Mouse (Mus musculus) liver, embryonic 14.5 days (tissue): ENCODE data around the gene Fam168b. TPM values are rescaled to one million over a fixed set of nuclear protein-coding genes. Genes with fewer than 3 reads are reported as not detected.

Source experiments
- ATAC-seq: fragments of 200-750 bp; cut with Nextera tagmentation; 2 replicates; pipeline ENCODE4 v1.8.0; 2017; ENCODE audit warnings: moderate number of reproducible peaks, mild to moderate bottlenecking, moderate library complexity; ENCODE audit not compliant: insufficient read depth
- DNase-seq, 3 experiments: peaks; one replicate each; pipeline ENCODE4 v3.0.0-alpha.2; 2012 to 2013; ENCODE audit warnings: low read depth in 3 of 3, low spot score in 3 of 3
- H3K27ac ChIP-seq: fragments of 300-500 bp; sonication (generic); 2 replicates; pipeline ENCODE4 v1.5.1; 2014; ENCODE audit warnings: moderate library complexity, mild to moderate bottlenecking, control low read depth, inconsistent platforms
- H3K27me3 ChIP-seq: fragments of 300-500 bp; sonication (generic); 2 replicates; pipeline ENCODE4 v1.6.1; 2014; ENCODE audit warnings: mild to moderate bottlenecking, low read length, moderate library complexity; ENCODE audit not compliant: control insufficient read depth, insufficient read depth
- H3K36me3 ChIP-seq: fragments of 300-500 bp; sonication (generic); replicated peaks from 2 replicates; pipeline ENCODE4 v1.6.1; 2014; ENCODE audit warnings: low read depth; ENCODE audit not compliant: control insufficient read depth, insufficient read depth
- H3K4me1 ChIP-seq, 2 experiments: fragments of 200-500 bp in 1 of 2; fragments of 300-500 bp in 1 of 2; sonication (generic) in 1 of 2; replicated peaks; 2 replicates each; pipeline ENCODE4 v1.6.1; 2012 to 2014; ENCODE audit warnings: antibody characterized with exemption in 1 of 2, inconsistent platforms in 1 of 2, low read length in 1 of 2; ENCODE audit not compliant: control insufficient read depth in 2 of 2, insufficient read depth in 2 of 2
- H3K4me2 ChIP-seq: fragments of 300-500 bp; sonication (generic); 2 replicates; pipeline ENCODE4 v1.6.1; 2014; ENCODE audit warnings: low read depth, mild to moderate bottlenecking, control low read depth, moderate library complexity
- H3K4me3 ChIP-seq, 2 experiments: fragments of 200-500 bp in 1 of 2; fragments of 300-500 bp in 1 of 2; sonication (generic) in 1 of 2; 2 replicates each; pipeline ENCODE4 v1.5.1; 2012 to 2014; ENCODE audit warnings: low read depth in 2 of 2, low read length in 2 of 2, mild to moderate bottlenecking in 2 of 2, control low read depth in 1 of 2, inconsistent platforms in 1 of 2, moderate library complexity in 1 of 2; ENCODE audit not compliant: insufficient read depth in 1 of 2
- H3K9ac ChIP-seq: fragments of 300-500 bp; sonication (generic); replicated peaks from 2 replicates; pipeline ENCODE4 v1.6.1; 2014; ENCODE audit warnings: mild to moderate bottlenecking, control low read depth, moderate library complexity
- H3K9me3 ChIP-seq: fragments of 300-500 bp; sonication (generic); 2 replicates; pipeline ENCODE4 v1.6.1; 2016; ENCODE audit warnings: low read length, mixed read lengths; ENCODE audit not compliant: control insufficient read depth
- CTCF ChIP-seq: IDR thresholded peaks from 2 replicates; pipeline ENCODE4 v1.5.1; 2016; ENCODE audit warnings: antibody characterized with exemption, low read depth, control low read depth
- EP300 ChIP-seq: IDR thresholded peaks from 2 replicates; pipeline ENCODE4 v1.6.1; 2016; ENCODE audit warnings: antibody characterized with exemption, low read depth
- WGBS: fragments of 180-500 bp; shearing (Covaris S2); extraction: QIAGEN DNeasy Blood & Tissue Kit; methylation state at CpG from one replicate; pipeline ENCODE4 v1.1.7; 2014; ENCODE audit not compliant: insufficient replicate concordance; 5-methylcytosine and 5-hydroxymethylcytosine counted together
- polyA plus RNA-seq, 2 experiments: library from polyadenylated mRNA; depleted of rRNA in 1 of 2; stranded (reverse) in 1 of 2; unstranded in 1 of 2; fragments of >200 nt; fragmentation: Nextera tagmentation in 1 of 2; extraction: Ambion mirVana in 1 of 2; gene quantifications; 2 replicates each; pipeline versions ENCODE4 v1.2.1 to v1.2.3; 2012 to 2014

Fam168b gene
- polyA plus RNA-seq, 2 experiments, result 11.0 to 22.9 TPM

GRCm38 (mm10) chr1:34847070-34847469 lies 4.2 kb upstream of the Fam168b start:
- 65% methylated on average over 3 of the region's 3 CpGs for WGBS
- TF ChIP-seq EP300 (no peak), CTCF (no peak)
- Histone ChIP-seq H3K27me3 (no peaks in the 10 kb centered on the region), H3K9me3 (no peaks in the 10 kb centered on the region), H3K4me3 (no peak overlapping the region), H3K4me1 (peaks cover 0 to 11% of the 10 kb centered on the region in 2 experiments; a peak in 2 of 4 replicates), H3K27ac (no peak overlapping the region), H3K4me2 (no peak overlapping the region), H3K9ac (no peak overlapping the region), H3K36me3 (no peaks in the 10 kb centered on the region)
- no peak for ATAC-seq
- no peak for DNase-seq

- DNase-seq (peak; percentile 23 to 37 (median 31)), ATAC-seq (peak; percentile 89)
- Histone ChIP-seq H3K27ac (peak overlapping the region; percentile 32), H3K9ac (peak overlapping the region; percentile 86), H3K27me3 (no peaks in the 10 kb centered on the region), H3K4me3 (peak overlapping the region; percentile 90 to 95), H3K4me2 (peak overlapping the region; percentile 88), H3K4me1 (peaks cover 9 to 30% of the 10 kb centered on the region in 2 experiments), H3K9me3 (no peaks in the 10 kb centered on the region), H3K36me3 (no peaks in the 10 kb centered on the region)
- TF ChIP-seq CTCF, result no peak
- no peak for TF ChIP-seq EP300
- WGBS, result under 1% methylated on average over 50 of the region's 51 CpGs
Measured at GRCm38 (mm10) chr1:34842389-34842861, 440 bp downstream of the Fam168b start.

DNA sequence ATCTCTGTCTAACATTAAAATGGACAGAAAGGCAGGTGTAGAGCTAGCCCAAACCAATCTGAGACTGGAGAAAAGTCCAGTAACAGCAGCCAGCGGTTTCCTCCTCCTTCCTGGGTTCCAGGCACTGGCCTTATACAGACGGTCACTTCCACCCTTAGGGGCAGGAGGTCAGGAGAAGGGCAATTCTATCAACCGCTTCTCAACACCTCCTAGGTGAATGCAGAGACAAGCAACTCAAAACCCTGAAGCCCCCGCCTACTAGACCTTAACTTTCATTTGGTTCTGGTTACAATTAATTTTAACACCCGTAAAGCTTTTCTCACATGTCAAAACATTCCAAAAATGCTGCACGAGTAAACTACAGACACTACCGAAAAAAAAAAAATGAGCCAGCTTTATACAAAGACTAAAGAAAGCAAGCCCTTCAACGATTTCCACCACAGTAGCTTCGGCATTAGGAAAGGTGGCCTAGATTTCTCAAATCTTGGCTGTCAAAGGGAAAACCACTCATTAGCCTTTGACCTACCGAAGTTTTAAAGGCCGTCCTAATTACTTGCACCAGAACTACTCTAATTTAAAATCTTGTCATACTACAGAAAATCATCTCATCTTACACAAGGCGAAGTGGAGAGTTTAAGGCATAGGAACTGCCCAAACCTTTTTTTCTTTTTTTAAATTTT lies 1.0 kb downstream of the Fam168b start:
- TF ChIP-seq EP300, result no peak
- no peak for TF ChIP-seq CTCF
- H3K4me2 ChIP-seq, result peak overlapping the region; percentile 88
- WGBS, result 2% methylated on average over 12 of the region's 12 CpGs
- DNase-seq (no peak), ATAC-seq (no peak)
- H3K4me1 ChIP-seq, result peaks cover 9 to 30% of the 10 kb centered on the region in 2 experiments
- H3K9ac ChIP-seq, result peak overlapping the region; percentile 86
- H3K27me3 ChIP-seq, result no peaks in the 10 kb centered on the region
- H3K36me3 ChIP-seq, result no peaks in the 10 kb centered on the region
- H3K9me3 ChIP-seq, result no peaks in the 10 kb centered on the region
- H3K27ac ChIP-seq, result no peak overlapping the region
- H3K4me3 ChIP-seq, result peak overlapping the region; percentile 90 to 95

GRCm38 (mm10) chr1:34839241-34839640 lies 3.6 kb downstream of the Fam168b start:
- Histone ChIP-seq H3K4me1 (peaks cover 9 to 30% of the 10 kb centered on the region in 2 experiments), H3K4me3 (no peak overlapping the region), H3K27ac (no peak overlapping the region), H3K4me2 (no peak overlapping the region), H3K36me3 (peaks cover 15% of the 10 kb centered on the region), H3K27me3 (no peaks in the 10 kb centered on the region), H3K9me3 (no peaks in the 10 kb centered on the region), H3K9ac (no peak overlapping the region)
- ATAC-seq (no peak), DNase-seq (no peak)
- TF ChIP-seq EP300 (no peak), CTCF (no peak)
- 23% methylated on average over 12 of the region's 12 CpGs for WGBS

- TF ChIP-seq CTCF (no peak), EP300 (no peak)
- Histone ChIP-seq H3K36me3 (peaks cover 15% of the 10 kb centered on the region), H3K4me2 (no peak overlapping the region), H3K4me1 (peaks cover 9 to 25% of the 10 kb centered on the region in 2 experiments), H3K9me3 (no peaks in the 10 kb centered on the region), H3K27me3 (no peaks in the 10 kb centered on the region), H3K9ac (no peak overlapping the region; the same call in 1 of the 2 replicates), H3K27ac (no peak overlapping the region), H3K4me3 (no peak overlapping the region)
- WGBS, result 68% methylated on average over 6 of the region's 6 CpGs
- no peak for ATAC-seq
- DNase-seq, result no peak
Measured at GRCm38 (mm10) chr1:34837951-34838689, 4.7 kb downstream of the Fam168b start.
